Mouse (Mus musculus): ENCODE results near the gene Gm21818.
"Not testable (repeated sequence)": the region's sequence is repeated elsewhere in the genome, so short reads cannot be mapped to it uniquely, and the experiment has no call there.

Gm21818 gene

DNA sequence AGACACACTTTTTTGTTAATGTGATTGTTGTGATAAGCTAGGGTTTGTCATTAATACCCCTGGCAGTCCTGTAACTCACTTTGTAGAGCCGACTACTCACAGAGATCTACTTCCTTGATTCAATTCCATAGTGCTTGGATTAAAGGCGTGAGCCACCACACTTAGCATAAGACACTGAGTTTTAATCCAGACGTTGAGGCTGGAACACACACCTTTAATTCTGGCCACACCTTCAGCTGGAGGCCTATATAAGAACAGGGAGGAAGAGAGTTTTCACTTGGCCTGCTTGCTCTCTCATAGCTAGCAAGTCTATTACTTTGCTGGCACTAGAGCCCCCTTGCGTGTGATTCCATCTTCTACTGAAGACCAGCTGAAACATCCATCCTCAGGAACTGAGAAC lies at the start of gene Gm21818:
Gene Gm21818, plus strand, starts transcription at position 301 of the 400 bp plus-strand sequence.
- DNase-seq = not testable (repeated sequence)

DNA sequence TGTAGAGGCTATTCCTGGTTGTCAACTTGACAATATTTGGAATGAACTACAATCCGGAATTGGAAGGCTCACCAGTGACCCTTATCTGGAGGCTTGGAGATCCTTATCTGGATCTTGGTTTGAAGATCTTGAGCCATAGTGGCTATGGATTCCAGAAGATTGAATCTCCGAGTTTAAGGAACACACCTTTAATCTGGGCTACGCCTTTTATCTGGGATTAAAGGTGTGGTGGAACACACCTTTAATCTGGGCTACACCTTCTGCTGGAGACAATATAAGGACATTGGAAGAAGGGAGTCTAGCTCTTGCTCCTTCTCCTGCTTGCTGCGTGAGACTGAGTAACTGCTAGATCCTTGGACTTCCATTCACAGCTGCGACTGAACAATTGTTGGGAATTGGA lies 32.3 kb upstream of the Gm21818 start, which contains the start of gene Gm20767:
Gene Gm20767, plus strand, starts transcription at position 301 of the 400 bp plus-strand sequence.
- DNase-seq = not testable (repeated sequence)

DNA sequence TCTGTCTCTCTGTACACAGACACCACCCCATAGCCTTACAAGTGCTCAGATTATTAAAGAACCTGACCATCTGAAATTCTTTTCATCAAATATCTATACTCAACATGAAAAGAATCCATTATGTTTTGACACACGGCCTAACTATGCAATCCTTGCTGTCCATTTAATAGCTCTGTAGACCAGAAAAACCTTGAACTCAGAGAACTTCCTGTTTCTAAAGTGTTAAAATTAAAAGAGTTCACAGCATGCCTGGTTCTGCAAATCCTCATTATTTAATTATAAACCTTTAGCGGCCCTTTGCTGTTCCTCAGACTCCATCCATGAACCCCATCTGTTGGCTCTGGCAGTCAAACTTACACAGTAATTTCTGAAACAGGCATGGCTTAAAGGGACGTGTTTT lies 29.9 kb upstream of the Gm21818 start:
- DNase-seq = not testable (repeated sequence)

DNA sequence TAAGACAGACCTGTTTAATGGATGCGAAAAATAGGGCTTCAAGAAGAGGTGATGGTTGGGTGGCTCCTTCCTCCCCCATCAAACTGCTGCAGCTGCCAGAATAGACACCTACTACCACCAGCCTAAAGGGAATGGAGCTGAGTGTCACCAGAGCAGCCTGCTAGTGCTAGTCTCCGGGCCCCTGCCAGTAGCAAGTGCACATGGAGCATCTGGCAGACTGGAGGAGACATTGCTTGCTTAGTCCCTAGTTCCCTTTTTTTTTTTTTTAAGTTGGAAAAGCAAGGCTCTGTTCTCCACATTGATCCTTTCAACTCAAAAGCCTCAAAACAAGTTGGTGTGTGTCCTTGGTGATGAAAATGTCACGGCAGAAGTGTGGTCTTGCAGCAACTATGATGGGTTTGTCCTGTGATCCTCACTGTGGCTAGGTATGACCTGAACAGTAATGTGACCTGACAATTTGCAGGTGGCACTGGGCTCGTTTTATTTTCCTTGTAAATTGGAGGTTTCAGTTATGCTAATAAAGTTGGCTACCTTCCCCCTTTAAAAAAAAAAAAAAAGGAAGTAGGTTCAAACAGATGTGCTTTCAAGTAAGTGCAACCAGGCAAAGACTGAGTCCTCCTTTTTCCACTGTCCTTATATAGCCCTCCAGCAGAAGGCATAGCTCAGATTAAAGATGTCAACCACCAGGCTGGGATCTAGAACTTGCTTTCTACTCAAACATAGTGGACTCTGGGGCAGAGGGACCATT lies 22.4 kb upstream of the Gm21818 start:
- DNase-seq = not testable (repeated sequence)

DNA sequence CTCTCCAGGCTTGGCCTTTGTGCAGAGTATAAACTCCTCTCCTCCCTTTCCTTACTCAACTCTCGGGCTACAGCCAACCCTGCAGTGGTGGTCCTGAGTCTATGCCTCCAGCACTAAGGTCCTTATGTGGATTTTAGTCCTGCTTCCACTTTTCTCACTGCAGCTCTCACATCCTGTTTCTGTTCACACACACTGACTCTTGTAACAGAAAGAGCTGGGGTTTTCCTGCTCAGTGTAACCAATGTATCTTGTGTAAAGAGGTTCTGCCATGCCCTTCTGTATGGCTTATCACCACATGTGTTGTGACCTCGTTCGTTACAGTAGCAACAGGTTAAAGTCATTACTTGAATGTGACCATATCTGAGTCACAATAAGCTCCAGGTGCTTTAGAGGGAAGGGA lies 21.6 kb upstream of the Gm21818 start:
- DNase-seq = not testable (repeated sequence)

DNA sequence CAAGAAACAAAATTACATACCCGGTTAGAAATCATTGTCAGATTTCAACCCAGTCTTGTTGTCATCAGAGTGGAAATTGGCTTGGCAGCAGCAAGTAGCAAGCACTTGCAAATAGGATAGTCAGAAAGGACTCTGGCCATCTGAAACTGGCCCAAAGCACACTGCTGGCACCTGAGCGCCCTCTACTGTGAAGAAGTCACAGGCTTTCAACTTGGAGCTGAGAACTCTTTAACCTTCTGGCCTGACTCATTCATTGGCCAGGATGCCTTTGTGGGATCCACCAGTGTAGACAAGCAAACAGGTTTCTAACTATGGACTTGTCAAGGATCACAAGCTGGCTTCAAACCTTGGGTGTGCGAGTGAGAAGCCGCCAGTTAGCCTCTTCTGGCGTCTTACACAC lies 3.9 kb upstream of the Gm21818 start:
- peak; percentile 19 for DNase-seq

DNA sequence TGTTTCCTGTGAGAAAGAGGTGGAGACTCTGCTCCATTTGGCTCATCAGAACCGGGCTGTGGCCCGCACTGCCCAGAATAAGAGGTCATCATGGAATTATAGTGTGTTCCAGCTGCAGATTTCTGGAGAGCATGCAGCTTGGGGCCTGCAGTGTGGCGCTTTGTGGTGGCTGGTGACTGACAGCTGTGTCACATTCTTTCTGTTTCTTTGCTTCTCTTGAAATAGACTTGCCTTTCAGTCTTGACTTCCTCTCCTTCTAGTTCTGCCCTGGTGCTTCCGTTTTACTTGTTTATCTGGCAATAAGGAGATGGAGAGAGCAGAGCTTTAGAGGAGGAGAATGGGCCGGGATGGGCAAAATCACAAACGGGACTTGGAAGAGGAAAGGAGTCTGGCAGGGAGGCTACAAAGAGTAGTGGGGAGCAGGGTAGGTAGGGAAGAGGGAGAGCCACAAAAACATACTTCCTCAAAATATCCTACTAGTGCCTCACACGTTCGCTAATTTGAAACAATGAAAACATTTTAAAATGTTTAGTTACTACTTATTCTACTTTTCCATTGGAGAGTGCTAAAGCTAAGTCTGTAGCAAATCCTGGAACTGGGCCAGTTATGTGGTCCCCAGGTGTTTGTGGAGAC lies 24.1 kb downstream of the Gm21818 start:
- DNase-seq = not testable (repeated sequence)

DNA sequence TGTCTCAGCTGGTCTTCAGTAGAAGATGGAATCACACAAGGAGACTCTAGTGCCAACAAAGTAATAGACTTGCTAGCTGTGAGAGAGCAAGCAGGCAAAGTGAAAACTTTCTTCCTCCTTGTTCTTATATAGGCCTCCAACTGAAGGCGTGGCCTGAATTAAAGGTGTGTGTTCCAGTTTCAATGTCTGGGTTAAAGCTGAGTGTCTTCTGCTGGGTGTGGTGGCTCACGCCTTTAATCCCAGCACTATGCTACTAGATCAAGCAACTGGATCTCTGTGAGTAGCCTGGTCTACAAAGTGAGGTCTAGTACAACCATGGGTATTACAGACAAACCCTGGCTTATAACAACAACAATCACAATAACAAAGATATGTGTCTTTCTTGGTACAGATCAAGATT lies 43.6 kb downstream of the Gm21818 start, which contains the start of gene Gm21762:
Gene Gm21762, minus strand, starts transcription at position 101 of the 400 bp plus-strand sequence.
- not testable (repeated sequence) for DNase-seq

DNA sequence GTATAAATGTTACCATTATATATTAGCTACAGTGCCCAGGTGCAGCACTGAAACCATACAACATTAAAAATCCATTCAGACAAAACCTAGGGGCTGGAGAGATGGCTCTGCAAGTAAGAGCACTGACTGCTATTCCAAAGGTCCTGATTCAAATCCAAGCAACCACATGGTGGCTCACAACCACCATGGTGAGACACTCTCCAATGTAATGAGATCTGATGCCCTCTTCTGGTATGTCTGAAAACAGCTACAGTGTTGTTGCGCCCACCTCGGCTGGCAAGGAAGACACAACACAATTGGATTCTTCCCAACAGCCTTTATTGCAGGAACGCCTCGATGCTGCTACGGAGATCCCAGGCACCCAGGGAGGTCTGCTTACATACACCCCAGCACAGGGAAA lies 48.7 kb downstream of the Gm21818 start:
- not testable (repeated sequence) for DNase-seq

DNA sequence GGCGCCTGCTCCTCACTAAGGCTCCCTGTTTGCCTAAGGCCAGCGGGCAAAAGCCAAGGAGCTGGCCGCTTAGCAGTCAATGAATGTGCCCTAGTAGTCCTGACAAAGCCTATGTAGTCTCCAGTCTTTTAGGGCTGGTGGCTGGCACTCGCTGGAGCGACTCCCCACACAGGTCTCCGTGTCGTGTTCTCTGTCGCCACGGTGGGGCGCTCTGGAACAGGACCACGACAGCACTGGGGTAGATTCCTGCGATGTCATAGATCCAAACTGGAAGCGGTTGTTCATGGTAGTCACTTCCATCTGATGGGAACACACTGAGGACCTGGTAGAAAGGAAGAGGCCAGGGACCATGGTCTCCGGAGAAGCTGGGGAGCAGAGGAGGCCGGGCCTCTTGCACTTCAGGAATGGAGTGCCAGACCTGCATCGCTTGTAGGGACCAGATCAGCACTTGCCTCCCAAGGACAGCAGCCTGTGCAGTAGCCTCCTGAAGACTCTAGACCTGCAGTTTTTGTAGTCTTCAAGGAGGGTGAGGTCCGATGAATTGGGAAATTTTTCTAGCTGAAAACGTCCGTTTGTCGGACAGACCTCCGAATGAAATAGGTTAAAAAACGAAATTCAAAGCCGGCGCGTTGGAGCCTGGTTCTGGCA lies 50.9 kb downstream of the Gm21818 start:
- peak; percentile 3 to 11 for DNase-seq

All from cerebellum, postnatal 14 days (tissue).